Mouse (Mus musculus): ENCODE results near the gene Trim56. TPM values are rescaled to one million over a fixed set of nuclear protein-coding genes. Genes with fewer than 3 reads are reported as not detected.

Gene Trim56
- total RNA-seq, 2 experiments from 2014 or later: 7.4 to 8.0 TPM

- no peak for DNase-seq (ENCODE audit: low spot score)
Observed at GRCm38 (mm10) chr5:137109941-137110593, 5.9 kb downstream of the Trim56 start.

- no peak for DNase-seq (ENCODE audit: low spot score)
Observed at GRCm38 (mm10) chr5:137108111-137108510, 7.9 kb downstream of the Trim56 start.

GRCm38 (mm10) chr5:137107670-137108069 lies 8.3 kb downstream of the Trim56 start:
- DNase-seq (ENCODE audit: low spot score): no peak

- DNase-seq (ENCODE audit: low spot score): peak; percentile 86
Observed at GRCm38 (mm10) chr5:137107024-137107423, 9.0 kb downstream of the Trim56 start.

GRCm38 (mm10) chr5:137106434-137106833 lies 9.6 kb downstream of the Trim56 start:
- DNase-seq (ENCODE audit: low spot score): peak; percentile 33

GRCm38 (mm10) chr5:137103969-137104368 lies 12.0 kb downstream of the Trim56 start:
- DNase-seq (ENCODE audit: low spot score): no peak

GRCm38 (mm10) chr5:137102575-137103522 lies 13.2 kb downstream of the Trim56 start:
- DNase-seq (ENCODE audit: low spot score): peak; percentile 74

- DNase-seq (ENCODE audit: low spot score): no peak
Observed at GRCm38 (mm10) chr5:137102078-137102477, 13.9 kb downstream of the Trim56 start.

- no peak for DNase-seq (ENCODE audit: low spot score)
Observed at GRCm38 (mm10) chr5:137100660-137101059, 15.3 kb downstream of the Trim56 start.

- no peak for DNase-seq (ENCODE audit: low spot score)
Observed at GRCm38 (mm10) chr5:137098418-137098817, 17.6 kb downstream of the Trim56 start.

GRCm38 (mm10) chr5:137096037-137096436 lies 20.0 kb downstream of the Trim56 start:
- no peak for DNase-seq (ENCODE audit: low spot score)

GRCm38 (mm10) chr5:137095135-137095534 lies 20.9 kb downstream of the Trim56 start:
- DNase-seq (ENCODE audit: low spot score): no peak

- DNase-seq (ENCODE audit: low spot score): no peak
Observed at GRCm38 (mm10) chr5:137093720-137094119, 22.3 kb downstream of the Trim56 start.

- no peak for DNase-seq (ENCODE audit: low spot score)
Observed at GRCm38 (mm10) chr5:137091560-137091959, 24.4 kb downstream of the Trim56 start.

- DNase-seq (ENCODE audit: low spot score): no peak
Observed at GRCm38 (mm10) chr5:137090870-137091269, 25.1 kb downstream of the Trim56 start.

- no peak for DNase-seq (ENCODE audit: low spot score)
Observed at GRCm38 (mm10) chr5:137087410-137087809, 28.6 kb downstream of the Trim56 start.

GRCm38 (mm10) chr5:137085731-137086130 lies 30.3 kb downstream of the Trim56 start:
- DNase-seq (ENCODE audit: low spot score): no peak

- DNase-seq (ENCODE audit: low spot score): no peak
Observed at GRCm38 (mm10) chr5:137085021-137085420, 31.0 kb downstream of the Trim56 start.

- DNase-seq (ENCODE audit: low spot score): no peak
Observed at GRCm38 (mm10) chr5:137083051-137083450, 33.0 kb downstream of the Trim56 start.

- peak; percentile 48 for DNase-seq (ENCODE audit: low spot score)
Observed at GRCm38 (mm10) chr5:137079849-137080248, 36.2 kb downstream of the Trim56 start.

GRCm38 (mm10) chr5:137078616-137079015 lies 37.4 kb downstream of the Trim56 start:
- peak; percentile 22 for DNase-seq (ENCODE audit: low spot score)

GRCm38 (mm10) chr5:137078041-137078440 lies 38.0 kb downstream of the Trim56 start:
- peak; percentile 36 for DNase-seq (ENCODE audit: low spot score)

GRCm38 (mm10) chr5:137077187-137077586 lies 38.8 kb downstream of the Trim56 start:
- DNase-seq (ENCODE audit: low spot score): peak; percentile 19

Measured in gastrocnemius, adult 18-20 months (tissue).